Mouse (Mus musculus): ENCODE measurements around the gene B230104I21Rik. TPM values are rescaled to one million over a fixed set of nuclear protein-coding genes. Genes with fewer than 3 reads are reported as not detected.

Gene B230104I21Rik
- total RNA-seq (2014; fragmentation: Nextera tagmentation) (not detected in 2 replicates), total RNA-seq (2017) (not detected in 2 replicates)

GRCm38 (mm10) chr4:154335761-154336160 lies at the start of gene B230104I21Rik:
Gene B230104I21Rik (plus strand): TSS chr4:154336127.
- no peak for ATAC-seq (replicated peaks; ENCODE audit: low FRiP score, low TSS enrichment, poor library complexity, severe bottlenecking)

- no peak for ATAC-seq (replicated peaks; ENCODE audit: low FRiP score, low TSS enrichment, poor library complexity, severe bottlenecking)
Observed at GRCm38 (mm10) chr4:154293735-154294201, 42.2 kb upstream of the B230104I21Rik start.

GRCm38 (mm10) chr4:154294262-154294731 lies 41.6 kb upstream of the B230104I21Rik start:
- no peak for ATAC-seq (replicated peaks; ENCODE audit: low FRiP score, low TSS enrichment, poor library complexity, severe bottlenecking)

GRCm38 (mm10) chr4:154297761-154298160 lies 38.2 kb upstream of the B230104I21Rik start:
- no peak for ATAC-seq (replicated peaks; ENCODE audit: low FRiP score, low TSS enrichment, poor library complexity, severe bottlenecking)

- ATAC-seq (replicated peaks; ENCODE audit: low FRiP score, low TSS enrichment, poor library complexity, severe bottlenecking), result no peak
Observed at GRCm38 (mm10) chr4:154299541-154300271, 36.2 kb upstream of the B230104I21Rik start.

- peak; percentile 79 for ATAC-seq (replicated peaks; ENCODE audit: low FRiP score, low TSS enrichment, poor library complexity, severe bottlenecking)
Observed at GRCm38 (mm10) chr4:154301466-154301881, 34.5 kb upstream of the B230104I21Rik start, which contains the start of gene Arhgef16. Gene Arhgef16 (minus strand): TSS chr4:154301676.

- no peak for ATAC-seq (replicated peaks; ENCODE audit: low FRiP score, low TSS enrichment, poor library complexity, severe bottlenecking)
Observed at GRCm38 (mm10) chr4:154309131-154309530, 26.8 kb upstream of the B230104I21Rik start.

GRCm38 (mm10) chr4:154310576-154311262 lies 25.2 kb upstream of the B230104I21Rik start:
- no peak for ATAC-seq (replicated peaks; ENCODE audit: low FRiP score, low TSS enrichment, poor library complexity, severe bottlenecking)

GRCm38 (mm10) chr4:154312143-154312812 lies 23.6 kb upstream of the B230104I21Rik start:
- no peak for ATAC-seq (replicated peaks; ENCODE audit: low FRiP score, low TSS enrichment, poor library complexity, severe bottlenecking)

- no peak for ATAC-seq (replicated peaks; ENCODE audit: low FRiP score, low TSS enrichment, poor library complexity, severe bottlenecking)
Observed at GRCm38 (mm10) chr4:154312935-154313621, 22.8 kb upstream of the B230104I21Rik start.

GRCm38 (mm10) chr4:154313622-154313967 lies 22.3 kb upstream of the B230104I21Rik start:
- no peak for ATAC-seq (replicated peaks; ENCODE audit: low FRiP score, low TSS enrichment, poor library complexity, severe bottlenecking)

GRCm38 (mm10) chr4:154325410-154325809 lies 10.5 kb upstream of the B230104I21Rik start:
- no peak for ATAC-seq (replicated peaks; ENCODE audit: low FRiP score, low TSS enrichment, poor library complexity, severe bottlenecking)

- no peak for ATAC-seq (replicated peaks; ENCODE audit: low FRiP score, low TSS enrichment, poor library complexity, severe bottlenecking)
Observed at GRCm38 (mm10) chr4:154328431-154328830, 7.5 kb upstream of the B230104I21Rik start.

GRCm38 (mm10) chr4:154328836-154329235 lies 7.1 kb upstream of the B230104I21Rik start:
- peak; percentile 71 for ATAC-seq (replicated peaks; ENCODE audit: low FRiP score, low TSS enrichment, poor library complexity, severe bottlenecking)

- no peak for ATAC-seq (replicated peaks; ENCODE audit: low FRiP score, low TSS enrichment, poor library complexity, severe bottlenecking)
Observed at GRCm38 (mm10) chr4:154330001-154330400, 5.9 kb upstream of the B230104I21Rik start.

GRCm38 (mm10) chr4:154331271-154331670 lies 4.7 kb upstream of the B230104I21Rik start:
- ATAC-seq (replicated peaks; ENCODE audit: low FRiP score, low TSS enrichment, poor library complexity, severe bottlenecking), result no peak

GRCm38 (mm10) chr4:154333300-154333699 lies 2.6 kb upstream of the B230104I21Rik start:
- ATAC-seq (replicated peaks; ENCODE audit: low FRiP score, low TSS enrichment, poor library complexity, severe bottlenecking), result no peak

- ATAC-seq (replicated peaks; ENCODE audit: low FRiP score, low TSS enrichment, poor library complexity, severe bottlenecking), result peak; percentile 58; the same call in 1 of the 2 replicates
Observed at GRCm38 (mm10) chr4:154334699-154335402, 1.1 kb upstream of the B230104I21Rik start.

- ATAC-seq (replicated peaks; ENCODE audit: low FRiP score, low TSS enrichment, poor library complexity, severe bottlenecking), result no peak
Observed at GRCm38 (mm10) chr4:154336650-154337049, 723 bp downstream of the B230104I21Rik start.

Measured in megakaryocyte-erythroid progenitor cell, adult 5-6 weeks (primary cell).